Mouse (Mus musculus) c-Kit-positive CD71-positive TER-119-positive erythroid progenitor cells, embryonic 14.5 days (primary cell): ENCODE results near the gene Ttc28.
A peak's percentile ranks its signal among the peaks of the same experiment; 100 is the strongest.
"Not testable (repeated sequence)": the region's sequence is repeated elsewhere in the genome, so short reads cannot be mapped to it uniquely, and the experiment has no call there.

Experiments used
- DNase-seq: peaks from one replicate; pipeline ENCODE4 v3.0.0-alpha.2; 2013; ENCODE audit warnings: low spot score

The Ttc28 gene

GRCm38 (mm10) chr5:111243447-111244040 is 363.9 kb downstream of the Ttc28 start:
- DNase-seq = no peak

GRCm38 (mm10) chr5:111244061-111244460 is 364.5 kb downstream of the Ttc28 start:
- no peak for DNase-seq

- DNase-seq = no peak
Measured at GRCm38 (mm10) chr5:111247571-111248265, 368.1 kb downstream of the Ttc28 start.

- DNase-seq = no peak
Measured at GRCm38 (mm10) chr5:111252147-111252546, 372.5 kb downstream of the Ttc28 start.

- DNase-seq = no peak
Measured at GRCm38 (mm10) chr5:111254362-111254761, 374.8 kb downstream of the Ttc28 start.

- DNase-seq = no peak
Measured at GRCm38 (mm10) chr5:111254781-111255180, 375.2 kb downstream of the Ttc28 start.

- DNase-seq = no peak
Measured at GRCm38 (mm10) chr5:111256181-111256580, 376.6 kb downstream of the Ttc28 start.

GRCm38 (mm10) chr5:111257127-111257526 is 377.5 kb downstream of the Ttc28 start:
- no peak for DNase-seq

GRCm38 (mm10) chr5:111261162-111261561 is 381.6 kb downstream of the Ttc28 start:
- DNase-seq = not testable (repeated sequence)

GRCm38 (mm10) chr5:111261733-111262573 is 382.4 kb downstream of the Ttc28 start:
- no peak for DNase-seq

- DNase-seq = no peak
Measured at GRCm38 (mm10) chr5:111262574-111263239, 383.1 kb downstream of the Ttc28 start.

- no peak for DNase-seq
Measured at GRCm38 (mm10) chr5:111263370-111263769, 383.8 kb downstream of the Ttc28 start.

GRCm38 (mm10) chr5:111264488-111264887 is 384.9 kb downstream of the Ttc28 start:
- no peak for DNase-seq

GRCm38 (mm10) chr5:111266658-111267057 is 387.1 kb downstream of the Ttc28 start:
- no peak for DNase-seq

GRCm38 (mm10) chr5:111267100-111267499 is 387.5 kb downstream of the Ttc28 start:
- no peak for DNase-seq

- DNase-seq = no peak
Measured at GRCm38 (mm10) chr5:111268852-111269251, 389.2 kb downstream of the Ttc28 start.

- peak; percentile 43 for DNase-seq
Measured at GRCm38 (mm10) chr5:111269613-111270205, 390.1 kb downstream of the Ttc28 start.

GRCm38 (mm10) chr5:111270246-111271002 is 390.8 kb downstream of the Ttc28 start:
- no peak for DNase-seq

- DNase-seq = peak; percentile 31
Measured at GRCm38 (mm10) chr5:111273589-111273988, 394.0 kb downstream of the Ttc28 start.

- no peak for DNase-seq
Measured at GRCm38 (mm10) chr5:111274948-111275347, 395.3 kb downstream of the Ttc28 start.
